Mouse (Mus musculus) limb, embryonic 12.5 days (tissue): ENCODE results near the gene Ddx6. TPM values are rescaled to one million over a fixed set of nuclear protein-coding genes. Genes with fewer than 3 reads are reported as not detected.
A peak's percentile ranks its signal among the peaks of the same experiment; 100 is the strongest.

Experiments
- ATAC-seq: fragments of 200-750 bp; cut with Nextera tagmentation; 2 replicates; pipeline ENCODE4 v1.8.0; 2017; ENCODE audit warnings: low read depth, moderate TSS enrichment; ENCODE audit not compliant: insufficient number of reproducible peaks, insufficient read depth, low FRiP score, low TSS enrichment
- H3K27ac ChIP-seq: fragments of 300-500 bp; sonication (generic); 2 replicates; pipeline ENCODE4 v1.5.1; 2016; ENCODE audit warnings: mild to moderate bottlenecking, moderate library complexity
- H3K27me3 ChIP-seq: fragments of 300-500 bp; sonication (generic); 2 replicates; pipeline ENCODE4 v1.6.1; 2016; ENCODE audit warnings: mild to moderate bottlenecking, moderate library complexity
- H3K36me3 ChIP-seq: fragments of 300-500 bp; sonication (generic); 2 replicates; pipeline ENCODE4 v1.6.1; 2016; ENCODE audit warnings: mild to moderate bottlenecking, moderate library complexity
- H3K4me1 ChIP-seq: fragments of 300-500 bp; sonication (generic); replicated peaks from 2 replicates; pipeline ENCODE4 v1.6.1; 2016
- H3K4me2 ChIP-seq: fragments of 300-500 bp; sonication (generic); 2 replicates; pipeline ENCODE4 v1.6.1; 2016; ENCODE audit warnings: mild to moderate bottlenecking, moderate library complexity
- H3K4me3 ChIP-seq: fragments of 300-500 bp; sonication (generic); replicated peaks from 2 replicates; pipeline ENCODE4 v1.5.1; 2016; ENCODE audit warnings: mild to moderate bottlenecking
- H3K9ac ChIP-seq: fragments of 300-500 bp; sonication (generic); replicated peaks from 2 replicates; pipeline ENCODE4 v1.6.1; 2016; ENCODE audit warnings: mild to moderate bottlenecking, moderate library complexity
- H3K9me3 ChIP-seq: fragments of 300-500 bp; sonication (generic); 2 replicates; pipeline ENCODE4 v1.6.1; 2016; ENCODE audit warnings: mild to moderate bottlenecking, moderate library complexity
- WGBS: fragments of 180-500 bp; shearing (Covaris S2); methylation state at CpG from one replicate; pipeline ENCODE4 v1.1.7; 2016; 5-methylcytosine and 5-hydroxymethylcytosine counted together
- polyA plus RNA-seq: library from polyadenylated mRNA; unstranded; fragments of >200 nt; fragmentation: Nextera tagmentation; extraction: Ambion mirVana; gene quantifications from 2 replicates; pipeline ENCODE4 v1.2.1, GENCODE M21; 2016

The Ddx6 gene
- polyA plus RNA-seq, 1 experiment from 2014 or later = 32.6 TPM

- no peak overlapping the region for H3K4me3 ChIP-seq
- 92% methylated on average over 7 of the region's 7 CpGs for WGBS
- no peaks in the 10 kb centered on the region for H3K4me1 ChIP-seq
- no peaks in the 10 kb centered on the region for H3K27me3 ChIP-seq
- H3K9me3 ChIP-seq = no peaks in the 10 kb centered on the region
- no peak overlapping the region for H3K9ac ChIP-seq
- H3K27ac ChIP-seq = no peak overlapping the region
- H3K4me2 ChIP-seq = no peak overlapping the region
- no peak for ATAC-seq
- H3K36me3 ChIP-seq = peaks cover 21% of the 10 kb centered on the region
Observed at GRCm38 (mm10) chr9:44643103-44643502, 38.4 kb downstream of the Ddx6 start.

GRCm38 (mm10) chr9:44644186-44644585 lies 39.5 kb downstream of the Ddx6 start:
- no peak for ATAC-seq
- no peak overlapping the region for H3K4me3 ChIP-seq
- 86% methylated on average over 2 of the region's 2 CpGs for WGBS
- H3K9me3 ChIP-seq = no peaks in the 10 kb centered on the region
- H3K27me3 ChIP-seq = no peaks in the 10 kb centered on the region
- peaks cover 11% of the 10 kb centered on the region for H3K36me3 ChIP-seq
- no peaks in the 10 kb centered on the region for H3K4me1 ChIP-seq
- no peak overlapping the region for H3K9ac ChIP-seq
- H3K27ac ChIP-seq = no peak overlapping the region
- H3K4me2 ChIP-seq = no peak overlapping the region

- no peak for ATAC-seq
- Histone ChIP-seq H3K4me2 (no peak overlapping the region), H3K4me3 (no peak overlapping the region), H3K27ac (no peak overlapping the region), H3K9me3 (no peaks in the 10 kb centered on the region), H3K36me3 (peaks cover 4% of the 10 kb centered on the region), H3K4me1 (no peaks in the 10 kb centered on the region), H3K9ac (no peak overlapping the region), H3K27me3 (0 out of 2 replicates have a peak, but pooled peaks cover 5% of the 10 kb centered on the region)
- 81% methylated on average over 5 of the region's 5 CpGs for WGBS
Observed at GRCm38 (mm10) chr9:44645481-44645880, 40.8 kb downstream of the Ddx6 start.

- WGBS = 60% methylated on average over 15 of the region's 15 CpGs
- H3K4me1 ChIP-seq = no peaks in the 10 kb centered on the region
- no peak overlapping the region for H3K4me2 ChIP-seq
- H3K4me3 ChIP-seq = no peak overlapping the region
- H3K9ac ChIP-seq = no peak overlapping the region
- no peak overlapping the region for H3K27ac ChIP-seq
- no peak for ATAC-seq
- no peaks in the 10 kb centered on the region for H3K9me3 ChIP-seq
- H3K36me3 ChIP-seq = no peaks in the 10 kb centered on the region; the same call in 1 of the 2 replicates
- H3K27me3 ChIP-seq = 0 out of 2 replicates have a peak, but pooled peaks cover 5% of the 10 kb centered on the region
Observed at GRCm38 (mm10) chr9:44645924-44646323, 41.2 kb downstream of the Ddx6 start.

GRCm38 (mm10) chr9:44646366-44646765 lies 41.7 kb downstream of the Ddx6 start:
- Histone ChIP-seq H3K27ac (no peak overlapping the region), H3K9ac (no peak overlapping the region), H3K4me2 (no peak overlapping the region), H3K27me3 (0 out of 2 replicates have a peak, but pooled peaks cover 5% of the 10 kb centered on the region), H3K4me3 (no peak overlapping the region), H3K4me1 (no peaks in the 10 kb centered on the region), H3K36me3 (no peaks in the 10 kb centered on the region), H3K9me3 (no peaks in the 10 kb centered on the region)
- WGBS = 90% methylated on average over 6 of the region's 6 CpGs
- ATAC-seq = no peak

- ATAC-seq = no peak
- Histone ChIP-seq H3K27me3 (0 out of 2 replicates have a peak, but pooled peaks cover 5% of the 10 kb centered on the region), H3K27ac (no peak overlapping the region), H3K36me3 (no peaks in the 10 kb centered on the region), H3K9me3 (no peaks in the 10 kb centered on the region), H3K4me3 (no peak overlapping the region), H3K4me1 (no peaks in the 10 kb centered on the region), H3K9ac (no peak overlapping the region), H3K4me2 (no peak overlapping the region)
- 92% methylated on average over 8 of the region's 8 CpGs for WGBS
Observed at GRCm38 (mm10) chr9:44647026-44647425, 42.3 kb downstream of the Ddx6 start.

- 0 out of 2 replicates have a peak, but pooled peaks cover 5% of the 10 kb centered on the region for H3K27me3 ChIP-seq
- ATAC-seq = no peak
- no peak overlapping the region for H3K27ac ChIP-seq
- no peaks in the 10 kb centered on the region for H3K4me1 ChIP-seq
- H3K4me2 ChIP-seq = no peak overlapping the region
- no peak overlapping the region for H3K4me3 ChIP-seq
- no peaks in the 10 kb centered on the region for H3K9me3 ChIP-seq
- WGBS = 85% methylated on average over 4 of the region's 4 CpGs
- no peak overlapping the region for H3K9ac ChIP-seq
- no peaks in the 10 kb centered on the region for H3K36me3 ChIP-seq
Observed at GRCm38 (mm10) chr9:44647656-44648055, 43.0 kb downstream of the Ddx6 start.

- H3K27ac ChIP-seq = no peak overlapping the region
- no peaks in the 10 kb centered on the region for H3K9me3 ChIP-seq
- no peak for ATAC-seq
- no peak overlapping the region for H3K4me2 ChIP-seq
- no peak overlapping the region for H3K9ac ChIP-seq
- H3K4me1 ChIP-seq = no peaks in the 10 kb centered on the region
- H3K27me3 ChIP-seq = 0 out of 2 replicates have a peak, but pooled peaks cover 5% of the 10 kb centered on the region
- H3K4me3 ChIP-seq = no peak overlapping the region
- H3K36me3 ChIP-seq = no peaks in the 10 kb centered on the region
- 81% methylated on average over 7 of the region's 7 CpGs for WGBS
Observed at GRCm38 (mm10) chr9:44648881-44649281, 44.2 kb downstream of the Ddx6 start.

- Histone ChIP-seq H3K4me3 (no peak overlapping the region), H3K27ac (no peak overlapping the region), H3K9me3 (no peaks in the 10 kb centered on the region), H3K27me3 (0 out of 2 replicates have a peak, but pooled peaks cover 5% of the 10 kb centered on the region), H3K9ac (no peak overlapping the region), H3K4me2 (no peak overlapping the region), H3K36me3 (no peaks in the 10 kb centered on the region), H3K4me1 (0 out of 2 replicates have a peak, but pooled peaks cover 6% of the 10 kb centered on the region)
- no peak for ATAC-seq
- WGBS = 12% methylated on average over 8 of the region's 8 CpGs
Observed at GRCm38 (mm10) chr9:44652027-44652426, 47.3 kb downstream of the Ddx6 start.

GRCm38 (mm10) chr9:44653896-44654295 lies 49.2 kb downstream of the Ddx6 start:
- 70% methylated on average over 4 of the region's 4 CpGs for WGBS

GRCm38 (mm10) chr9:44655098-44656066 lies 50.7 kb downstream of the Ddx6 start:
- Histone ChIP-seq H3K4me2 (peak overlapping the region; percentile 45), H3K9me3 (no peaks in the 10 kb centered on the region), H3K9ac (no peak overlapping the region; the same call in 1 of the 2 replicates), H3K27ac (no peak overlapping the region), H3K4me3 (peak overlapping the region; percentile 20), H3K36me3 (no peaks in the 10 kb centered on the region), H3K27me3 (no peaks in the 10 kb centered on the region), H3K4me1 (0 out of 2 replicates have a peak, but pooled peaks cover 6% of the 10 kb centered on the region)
- no peak for ATAC-seq
- WGBS = 25% methylated on average over 26 of the region's 26 CpGs

More at GRCm38 (mm10) chr9:44653896-44654295, 49.2 kb downstream of the Ddx6 start:
- H3K4me1 ChIP-seq = 0 out of 2 replicates have a peak, but pooled peaks cover 6% of the 10 kb centered on the region
- no peak overlapping the region for H3K9ac ChIP-seq
- 0 out of 2 replicates have a peak, but pooled peaks cover 5% of the 10 kb centered on the region for H3K27me3 ChIP-seq
- no peak overlapping the region for H3K4me3 ChIP-seq
- H3K36me3 ChIP-seq = no peaks in the 10 kb centered on the region
- no peaks in the 10 kb centered on the region for H3K9me3 ChIP-seq
- ATAC-seq = no peak
- no peak overlapping the region for H3K4me2 ChIP-seq
- H3K27ac ChIP-seq = no peak overlapping the region
